Mouse (Mus musculus): ENCODE measurements at regions not wholly inside any gene's neighbourhood (a gene's known extent, or its start where the extent isn't known, plus 50 kb on each side); places are given as distances from the start of the nearest gene placed in this dataset.

DNA sequence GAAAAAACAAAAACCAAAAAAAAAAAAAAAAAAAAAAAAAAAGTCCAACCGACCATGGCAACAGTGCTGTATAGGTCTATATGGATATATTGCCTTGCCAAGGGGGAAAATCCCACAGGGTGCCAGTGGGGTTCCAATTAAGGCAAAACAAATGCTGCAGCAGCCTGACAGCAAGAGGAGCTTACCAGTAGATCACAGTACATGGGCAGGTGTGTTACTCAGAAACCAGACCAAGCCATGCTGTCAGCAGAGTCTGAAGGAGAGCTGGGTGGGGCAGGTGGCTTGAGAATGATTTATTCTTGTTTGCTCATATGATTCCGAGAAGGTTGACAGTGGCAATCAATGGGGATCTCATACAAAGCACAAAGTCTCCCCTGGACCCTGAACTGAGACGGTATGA lies 645.5 kb downstream of the Nedd1 start:
- no peak for TF ChIP-seq CTCF (IDR thresholded peaks at IDR 0.05; ENCODE audit: extremely low read depth, insufficient read depth, low read length)
- TF ChIP-seq POLR2A (IDR thresholded peaks at IDR 0.05; ENCODE audit: extremely low read depth, insufficient read depth, low read length), result no peak

All from cortical plate, adult 2 months (tissue).